Mouse (Mus musculus) ES-E14 (cell line): Measurements from ENCODE around the gene Ttpal.

Source experiments
- MAFK ChIP-seq: IDR thresholded peaks from 2 replicates; pipeline ENCODE4 v1.6.1; 2014; ENCODE audit warnings: mild to moderate bottlenecking, low read depth, low read length, inconsistent platforms; ENCODE audit not compliant: insufficient read depth
- ZC3H11A ChIP-seq: IDR thresholded peaks from 2 replicates; pipeline ENCODE4 v1.6.1; 2012; ENCODE audit warnings: low read depth, mild to moderate bottlenecking, inconsistent platforms, low read length, borderline replicate concordance

DNA sequence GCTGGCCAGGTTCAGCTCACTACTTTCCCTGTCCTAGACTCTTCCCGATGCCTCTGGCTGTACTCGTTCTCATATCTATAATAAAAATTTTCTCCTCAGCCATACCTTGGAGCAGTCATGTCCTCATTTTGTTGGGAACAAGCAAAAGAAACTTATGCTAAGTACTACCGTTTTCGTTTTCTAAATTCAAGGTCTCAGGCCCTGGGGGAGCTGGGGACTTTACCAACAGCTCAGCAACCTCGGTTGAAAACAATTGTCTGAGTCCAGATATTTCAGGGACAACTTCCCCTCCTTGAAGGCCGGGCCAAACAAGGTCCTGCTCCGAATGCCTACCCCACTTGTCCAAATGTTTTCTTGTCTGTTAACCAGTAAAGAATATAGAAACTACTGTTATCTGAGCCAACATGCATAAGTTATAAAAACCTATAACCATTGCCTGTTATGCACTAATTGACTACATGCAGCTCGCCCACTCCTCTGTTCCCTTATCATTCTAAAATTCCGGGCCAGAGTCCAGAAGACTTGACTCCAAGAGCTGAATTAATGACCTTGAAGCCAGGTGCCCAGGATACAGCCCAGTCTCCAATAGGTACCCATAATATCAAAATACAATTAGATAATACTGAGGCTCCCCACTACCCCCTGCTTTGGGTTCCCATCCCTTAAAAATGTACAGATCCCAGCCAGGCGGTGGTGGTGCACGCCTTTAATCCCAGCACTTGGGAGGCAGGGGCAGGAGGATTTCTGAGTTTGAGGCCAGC lies 43.8 kb downstream of the Ttpal start:
- TF ChIP-seq MAFK (no peak), ZC3H11A (no peak)
